Mouse (Mus musculus) myocyte (in vitro differentiated cells): Measurements from ENCODE around the gene Kalrn. TPM values are rescaled to one million over a fixed set of nuclear protein-coding genes. Genes with fewer than 3 reads are reported as not detected.

Experiments
- H3K27me3 ChIP-seq: one replicate; pipeline ENCODE4 v1.6.1; 2011; ENCODE audit not compliant: control insufficient read depth, insufficient read depth, insufficient read length
- H3K36me3 ChIP-seq: one replicate; pipeline ENCODE4 v1.6.1; 2011; ENCODE audit not compliant: control insufficient read depth, insufficient read depth
- H3K4me2 ChIP-seq: one replicate; pipeline ENCODE4 v1.6.1; 2011; ENCODE audit warnings: low read depth, control low read depth
- H3K4me3 ChIP-seq: one replicate; pipeline ENCODE4 v1.5.1; 2011; ENCODE audit warnings: mild to moderate bottlenecking, control low read depth, moderate library complexity
- H3K79me2 ChIP-seq: one replicate; pipeline ENCODE4 v1.6.1; 2011; ENCODE audit not compliant: control insufficient read depth, insufficient read depth
- H3ac ChIP-seq: one replicate; pipeline ENCODE4 v1.6.1; 2011; ENCODE audit not compliant: control insufficient read depth, insufficient read length
- CEBPB ChIP-seq: IDR thresholded peaks from 2 replicates; pipeline ENCODE4 v1.6.1; 2011; ENCODE audit warnings: mild to moderate bottlenecking, moderate library complexity; ENCODE audit not compliant: poor library complexity, insufficient read depth, severe bottlenecking
- E2F4 ChIP-seq: IDR thresholded peaks from one replicate; pipeline ENCODE4 v1.6.1; 2011; ENCODE audit warnings: mild to moderate bottlenecking, control low read depth, moderate library complexity; ENCODE audit not compliant: insufficient read depth
- MAX ChIP-seq: IDR thresholded peaks from one replicate; pipeline ENCODE4 v1.6.1; 2011; ENCODE audit warnings: low read depth, mild to moderate bottlenecking, control low read depth
- MYOD1 ChIP-seq, 3 experiments: IDR thresholded peaks; one replicate each; pipeline ENCODE4 v1.6.1; 2011; ENCODE audit warnings: control low read depth in 2 of 3, low read depth in 2 of 3, mild to moderate bottlenecking in 2 of 3, moderate library complexity in 1 of 3; ENCODE audit not compliant: insufficient read length in 2 of 3, control insufficient read depth in 1 of 3
- MYOG ChIP-seq, 3 experiments: IDR thresholded peaks; one replicate each; pipeline ENCODE4 v1.6.1; 2011; ENCODE audit warnings: control low read depth in 2 of 3, low read depth in 2 of 3, mild to moderate bottlenecking in 2 of 3; ENCODE audit not compliant: insufficient read length in 2 of 3, control insufficient read depth in 1 of 3, insufficient read depth in 1 of 3
- POLR2A ChIP-seq: IDR thresholded peaks from one replicate; pipeline ENCODE4 v1.6.1; 2011; ENCODE audit warnings: low read depth, mild to moderate bottlenecking, control low read depth, moderate library complexity; ENCODE audit not compliant: insufficient read length
- POLR2AphosphoS2 ChIP-seq: IDR thresholded peaks from one replicate; pipeline ENCODE4 v1.6.1; 2011; ENCODE audit warnings: low read depth, control low read depth; ENCODE audit not compliant: insufficient read length
- REST ChIP-seq: IDR thresholded peaks from one replicate; pipeline ENCODE4 v1.6.1; 2011; ENCODE audit warnings: mild to moderate bottlenecking, control low read depth, moderate library complexity; ENCODE audit not compliant: insufficient read depth, insufficient read length
- SRF ChIP-seq: IDR thresholded peaks from one replicate; pipeline ENCODE4 v1.6.1; 2011; ENCODE audit warnings: low read depth; ENCODE audit not compliant: control insufficient read depth, insufficient read length
- TCF12 ChIP-seq: IDR thresholded peaks from one replicate; pipeline ENCODE4 v1.6.1; 2011; ENCODE audit warnings: mild to moderate bottlenecking, control low read depth; ENCODE audit not compliant: poor library complexity, insufficient read depth, severe bottlenecking
- TCF3 ChIP-seq: IDR thresholded peaks from one replicate; pipeline ENCODE4 v1.6.1; 2011; ENCODE audit warnings: low read depth, control low read depth; ENCODE audit not compliant: insufficient read length
- USF1 ChIP-seq: IDR thresholded peaks from one replicate; pipeline ENCODE4 v1.6.1; 2011; ENCODE audit warnings: low read depth, mild to moderate bottlenecking, control low read depth, moderate library complexity
- polyA plus RNA-seq: library from polyadenylated mRNA; unstranded; fragments of >200 nt; fragmentation: generic; extraction: Trizol; gene quantifications from one replicate; pipeline ENCODE4 v1.2.1, GENCODE M21; 2012; ENCODE audit warnings: missing spikeins

Kalrn gene
- polyA plus RNA-seq, 1 experiment: 5.5 TPM

- H3K4me2 ChIP-seq: no peak overlapping the region
- no peak overlapping the region for H3ac ChIP-seq
- no peaks in the 10 kb centered on the region for H3K27me3 ChIP-seq
- H3K36me3 ChIP-seq: no peaks in the 10 kb centered on the region
- TF ChIP-seq TCF3: no peak
- no peak for TF ChIP-seq MYOG (IDR thresholded peaks at IDR 0.05; ENCODE audit: control insufficient read depth in 1 of 3, insufficient read depth in 1 of 3, insufficient read length in 2 of 3, low read depth in 2 of 3)
- TF ChIP-seq POLR2AphosphoS2: no peak
- no peak for TF ChIP-seq E2F4
- no peak for TF ChIP-seq TCF12
- TF ChIP-seq USF1: no peak
- no peak for TF ChIP-seq MYOD1 (IDR thresholded peaks at IDR 0.05; ENCODE audit: control insufficient read depth in 1 of 3, insufficient read length in 2 of 3, low read depth in 2 of 3)
- TF ChIP-seq MAX: no peak
- TF ChIP-seq CEBPB: no peak
- TF ChIP-seq SRF: no peak
- no peak for TF ChIP-seq POLR2A
- no peak for TF ChIP-seq REST
- H3K79me2 ChIP-seq: no peaks in the 10 kb centered on the region
- H3K4me3 ChIP-seq: no peak overlapping the region
Observed at GRCm38 (mm10) chr16:34267751-34268150, 305.6 kb downstream of the Kalrn start.

GRCm38 (mm10) chr16:34264671-34265070 lies 308.7 kb downstream of the Kalrn start:
- TF ChIP-seq CEBPB (no peak), REST (no peak), E2F4 (no peak), MYOD1 (IDR thresholded peaks at IDR 0.05; ENCODE audit: control insufficient read depth in 1 of 3, insufficient read length in 2 of 3, low read depth in 2 of 3) (no peak), SRF (no peak)

GRCm38 (mm10) chr16:34262731-34263460 lies 310.4 kb downstream of the Kalrn start:
- TF ChIP-seq SRF (no peak), MAX (no peak), MYOG (IDR thresholded peaks at IDR 0.05; ENCODE audit: control insufficient read depth in 1 of 3, insufficient read depth in 1 of 3, insufficient read length in 2 of 3, low read depth in 2 of 3) (no peak), CEBPB (no peak), USF1 (no peak), MYOD1 (IDR thresholded peaks at IDR 0.05; ENCODE audit: control insufficient read depth in 1 of 3, insufficient read length in 2 of 3, low read depth in 2 of 3) (no peak), POLR2AphosphoS2 (no peak), TCF3 (no peak), REST (no peak), E2F4 (no peak), POLR2A (no peak), TCF12 (no peak)
- Histone ChIP-seq H3K79me2 (no peaks in the 10 kb centered on the region), H3K27me3 (no peaks in the 10 kb centered on the region), H3K4me3 (no peak overlapping the region), H3K4me2 (no peak overlapping the region), H3K36me3 (no peaks in the 10 kb centered on the region), H3ac (no peak overlapping the region)

More at GRCm38 (mm10) chr16:34264671-34265070, 308.7 kb downstream of the Kalrn start:
- no peak overlapping the region for H3ac ChIP-seq
- no peak overlapping the region for H3K4me3 ChIP-seq
- H3K36me3 ChIP-seq: no peaks in the 10 kb centered on the region
- no peaks in the 10 kb centered on the region for H3K79me2 ChIP-seq
- H3K4me2 ChIP-seq: no peak overlapping the region
- H3K27me3 ChIP-seq: no peaks in the 10 kb centered on the region

GRCm38 (mm10) chr16:34260971-34261924 lies 312.1 kb downstream of the Kalrn start:
- Histone ChIP-seq H3K36me3 (no peaks in the 10 kb centered on the region), H3K79me2 (no peaks in the 10 kb centered on the region), H3K4me3 (no peak overlapping the region), H3K4me2 (no peak overlapping the region), H3ac (no peak overlapping the region), H3K27me3 (no peaks in the 10 kb centered on the region)
- no peak for TF ChIP-seq USF1
- TF ChIP-seq E2F4: no peak
- no peak for TF ChIP-seq MAX
- TF ChIP-seq CEBPB: no peak
- TF ChIP-seq REST: no peak
- no peak for TF ChIP-seq POLR2A
- TF ChIP-seq TCF12: no peak
- no peak for TF ChIP-seq TCF3
- no peak for TF ChIP-seq POLR2AphosphoS2
- TF ChIP-seq SRF: no peak
- TF ChIP-seq MYOG (IDR thresholded peaks at IDR 0.05; ENCODE audit: control insufficient read depth in 1 of 3, insufficient read depth in 1 of 3, insufficient read length in 2 of 3, low read depth in 2 of 3): no peak
- no peak for TF ChIP-seq MYOD1 (IDR thresholded peaks at IDR 0.05; ENCODE audit: control insufficient read depth in 1 of 3, insufficient read length in 2 of 3, low read depth in 2 of 3)
